Mouse (Mus musculus): ENCODE data around the gene Sox1. TPM values are rescaled to one million over a fixed set of nuclear protein-coding genes. Genes with fewer than 3 reads are reported as not detected.

Gene Sox1
- polyA plus RNA-seq, 1 experiment from 2014 or later, result not detected

DNA sequence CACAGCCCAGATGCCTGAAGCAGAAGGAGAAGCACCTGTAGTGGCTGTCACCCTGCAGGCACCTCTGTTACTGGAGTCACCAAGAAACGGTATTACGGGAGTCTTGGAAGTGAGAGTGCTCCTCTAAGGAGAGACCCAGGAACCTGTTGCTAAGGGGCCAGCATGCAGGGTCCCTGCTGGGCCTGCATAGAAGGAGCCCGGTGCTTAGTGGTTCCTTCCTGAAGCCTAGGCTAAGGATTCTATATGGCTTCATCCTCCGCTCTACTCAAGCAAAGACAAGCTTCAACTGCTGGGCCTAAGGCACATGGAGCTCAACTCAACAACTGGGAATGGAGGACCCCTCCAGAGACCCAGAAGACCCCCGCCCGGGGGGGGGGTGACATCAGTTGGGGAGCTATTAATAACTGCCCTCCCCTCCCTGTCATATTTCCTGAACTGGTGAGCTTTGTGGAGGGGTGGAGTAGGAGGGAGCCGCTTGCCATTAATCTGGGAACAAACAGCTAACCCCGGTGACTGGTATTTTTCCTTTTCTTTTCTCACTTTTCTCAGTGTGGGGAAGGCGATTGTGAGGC, 34.6 kb downstream of the Sox1 start:
- Histone ChIP-seq H3K27ac (ENCODE audit: low read depth) (no peak overlapping the region), H3K4me1 (ENCODE audit: insufficient read depth) (no peaks in the 10 kb centered on the region), H3K9me3 (ENCODE audit: low read length) (no peaks in the 10 kb centered on the region), H3K4me3 (ENCODE audit: low read depth, low read length) (no peak overlapping the region), H3K36me3 (replicated peaks; ENCODE audit: insufficient read depth, low read length) (no peaks in the 10 kb centered on the region), H3K9ac (replicated peaks) (no peak overlapping the region), H3K27me3 (ENCODE audit: insufficient read depth, low read length) (peaks cover 77% of the 10 kb centered on the region), H3K4me2 (ENCODE audit: low read depth, low read length) (no peak overlapping the region)
- no peak for DNase-seq
- no peak for ATAC-seq
- WGBS (ENCODE audit: insufficient replicate concordance), result 12% methylated on average over 9 of the region's 9 CpGs
- TF ChIP-seq CTCF (IDR thresholded peaks at IDR 0.05; ENCODE audit: low read depth) (no peak), EP300 (IDR thresholded peaks at IDR 0.05; ENCODE audit: low read depth) (no peak)

- TF ChIP-seq CTCF (IDR thresholded peaks at IDR 0.05; ENCODE audit: low read depth) (no peak), EP300 (IDR thresholded peaks at IDR 0.05; ENCODE audit: low read depth) (no peak)
- Histone ChIP-seq H3K27ac (ENCODE audit: low read depth) (no peak overlapping the region), H3K4me1 (ENCODE audit: insufficient read depth) (no peaks in the 10 kb centered on the region), H3K9ac (replicated peaks) (no peak overlapping the region), H3K36me3 (replicated peaks; ENCODE audit: insufficient read depth, low read length) (no peaks in the 10 kb centered on the region), H3K4me3 (ENCODE audit: low read depth, low read length) (no peak overlapping the region), H3K4me2 (ENCODE audit: low read depth, low read length) (no peak overlapping the region), H3K9me3 (ENCODE audit: low read length) (no peaks in the 10 kb centered on the region), H3K27me3 (ENCODE audit: insufficient read depth, low read length) (peaks cover 73% of the 10 kb centered on the region)
- no peak for ATAC-seq
- DNase-seq, result no peak
- WGBS (ENCODE audit: insufficient replicate concordance), result 2% methylated on average over 46 of the region's 46 CpGs
These were observed 35.2 kb downstream of the Sox1 start for GRCm38 (mm10) chr8:12430173-12430899.

DNA sequence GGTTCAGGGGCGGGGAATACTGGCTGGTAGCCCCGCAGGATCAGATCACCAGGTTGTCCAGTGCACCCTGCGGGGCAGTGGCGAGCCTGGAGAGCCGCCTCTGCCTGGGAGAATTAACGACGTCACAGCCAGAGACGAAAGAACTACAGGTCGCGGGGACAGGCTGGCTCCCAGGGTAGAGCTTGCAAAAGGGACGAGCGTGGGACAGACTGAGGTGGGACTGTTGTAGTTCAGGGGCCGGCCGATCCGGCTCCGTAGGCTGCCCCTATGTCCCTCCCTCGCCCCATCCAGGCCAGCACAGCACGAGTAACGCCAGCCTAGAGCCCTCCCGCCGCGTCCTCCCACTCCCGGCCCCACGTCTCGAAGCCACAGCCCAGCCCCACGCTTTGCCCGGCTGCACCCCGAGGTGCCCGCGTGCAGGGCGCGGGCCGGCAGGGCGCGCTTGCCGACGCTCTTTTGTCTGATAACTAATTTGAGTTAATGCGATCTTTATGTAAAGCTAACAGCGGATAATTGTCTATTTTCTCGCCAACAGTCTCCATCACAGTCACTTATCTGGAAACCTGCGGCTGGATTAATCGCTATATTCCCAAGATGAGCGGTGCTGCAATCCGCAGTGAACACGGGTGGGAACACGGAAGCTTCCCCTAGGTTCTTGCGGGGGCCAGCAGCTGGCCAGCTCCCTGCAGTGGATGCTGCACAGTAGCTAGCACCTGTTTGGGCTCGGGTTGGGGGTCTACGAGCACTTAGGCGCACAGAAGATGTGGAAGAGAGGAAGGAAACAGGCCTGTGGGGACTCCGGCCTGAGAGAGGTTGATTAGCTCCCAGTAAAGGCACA, 36.0 kb downstream of the Sox1 start:
- ATAC-seq (no peak), DNase-seq (no peak)
- Histone ChIP-seq H3K36me3 (replicated peaks; ENCODE audit: insufficient read depth, low read length) (no peaks in the 10 kb centered on the region), H3K4me3 (ENCODE audit: low read depth, low read length) (no peak overlapping the region), H3K4me1 (ENCODE audit: insufficient read depth) (no peaks in the 10 kb centered on the region), H3K4me2 (ENCODE audit: low read depth, low read length) (no peak overlapping the region), H3K27me3 (ENCODE audit: insufficient read depth, low read length) (peaks cover 69% of the 10 kb centered on the region), H3K9me3 (ENCODE audit: low read length) (no peaks in the 10 kb centered on the region), H3K9ac (replicated peaks) (no peak overlapping the region), H3K27ac (ENCODE audit: low read depth) (no peak overlapping the region)
- WGBS (ENCODE audit: insufficient replicate concordance), result 2% methylated on average over 50 of the region's 51 CpGs
- no peak for TF ChIP-seq EP300 (IDR thresholded peaks at IDR 0.05; ENCODE audit: low read depth)

DNA sequence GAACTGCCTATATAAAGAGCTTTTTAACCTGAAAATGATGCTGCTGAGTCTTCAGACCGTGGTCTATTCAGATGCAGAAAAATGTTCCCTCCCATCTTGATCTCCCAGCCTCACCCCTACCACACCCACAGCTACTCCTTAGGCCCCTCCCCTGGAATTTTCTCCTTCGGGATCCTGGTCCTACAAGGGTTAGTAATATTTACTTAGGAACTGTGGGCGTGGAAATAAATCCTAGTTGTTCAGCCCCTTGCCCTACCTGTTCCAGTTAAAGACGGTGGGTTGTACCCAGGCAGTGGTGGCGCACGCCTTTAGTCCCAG, 36.6 kb downstream of the Sox1 start:
- DNase-seq, result no peak

DNA sequence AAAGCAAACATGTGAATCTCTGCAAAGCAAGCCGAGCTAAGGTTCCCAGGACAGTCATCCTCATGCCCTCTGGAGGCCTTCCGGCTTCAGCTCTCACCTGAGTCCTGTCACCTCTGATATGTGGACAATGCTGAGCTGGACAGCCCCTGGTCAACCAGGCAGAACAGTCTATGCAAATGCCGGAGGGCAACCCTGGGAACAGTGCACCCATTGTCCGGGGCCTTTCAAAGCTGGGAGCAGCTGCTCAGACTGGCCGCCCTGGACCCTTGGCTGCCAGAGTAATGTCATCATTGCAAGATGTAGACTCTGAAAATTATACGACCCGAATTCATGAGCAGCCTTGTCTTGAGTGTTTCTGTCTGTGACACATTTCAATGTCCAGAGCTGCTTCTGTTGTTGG, 37.5 kb downstream of the Sox1 start:
- Histone ChIP-seq H3K36me3 (replicated peaks; ENCODE audit: insufficient read depth, low read length) (no peaks in the 10 kb centered on the region), H3K27me3 (ENCODE audit: insufficient read depth, low read length) (peaks cover 66% of the 10 kb centered on the region), H3K4me3 (ENCODE audit: low read depth, low read length) (no peak overlapping the region), H3K9ac (replicated peaks) (no peak overlapping the region), H3K4me2 (ENCODE audit: low read depth, low read length) (no peak overlapping the region), H3K9me3 (ENCODE audit: low read length) (no peaks in the 10 kb centered on the region), H3K27ac (ENCODE audit: low read depth) (no peak overlapping the region), H3K4me1 (ENCODE audit: insufficient read depth) (no peaks in the 10 kb centered on the region)
- WGBS (ENCODE audit: insufficient replicate concordance), result 56% methylated on average over 7 of the region's 7 CpGs
- DNase-seq, result no peak
- ATAC-seq, result no peak
- TF ChIP-seq CTCF (IDR thresholded peaks at IDR 0.05; ENCODE audit: low read depth), result no peak

More for the DNA sequence above, 36.6 kb downstream of the Sox1 start:
- Histone ChIP-seq H3K4me3 (ENCODE audit: low read depth, low read length) (no peak overlapping the region), H3K9me3 (ENCODE audit: low read length) (no peaks in the 10 kb centered on the region), H3K4me2 (ENCODE audit: low read depth, low read length) (no peak overlapping the region), H3K9ac (replicated peaks) (no peak overlapping the region), H3K27me3 (ENCODE audit: insufficient read depth, low read length) (peaks cover 69% of the 10 kb centered on the region), H3K4me1 (ENCODE audit: insufficient read depth) (no peaks in the 10 kb centered on the region), H3K27ac (ENCODE audit: low read depth) (no peak overlapping the region), H3K36me3 (replicated peaks; ENCODE audit: insufficient read depth, low read length) (no peaks in the 10 kb centered on the region)
- WGBS (ENCODE audit: insufficient replicate concordance), result 45% methylated on average over 6 of the region's 6 CpGs
- TF ChIP-seq EP300 (IDR thresholded peaks at IDR 0.05; ENCODE audit: low read depth) (no peak), CTCF (IDR thresholded peaks at IDR 0.05; ENCODE audit: low read depth) (no peak)
- ATAC-seq, result no peak

DNA sequence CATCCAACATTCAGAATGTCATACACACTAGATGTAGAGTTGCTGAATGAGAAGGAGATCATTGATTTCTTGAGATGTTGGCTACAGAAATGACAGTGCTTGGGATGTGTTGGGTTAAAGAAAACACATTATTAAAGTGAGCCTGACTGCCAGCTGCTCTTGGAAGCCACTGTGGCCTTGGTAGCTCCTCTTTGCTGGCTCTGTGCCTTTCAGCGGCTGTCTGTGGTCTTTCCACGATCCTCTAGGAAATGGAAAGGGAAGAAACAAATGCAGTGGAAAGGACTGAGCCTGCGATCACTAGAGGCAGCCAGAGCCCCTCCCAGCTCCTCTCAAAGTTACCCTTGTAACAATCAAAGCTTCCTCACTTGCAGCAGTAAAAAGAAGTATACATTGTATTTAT, 39.7 kb downstream of the Sox1 start:
- Histone ChIP-seq H3K4me2 (ENCODE audit: low read depth, low read length) (no peak overlapping the region), H3K27me3 (ENCODE audit: insufficient read depth, low read length) (peaks cover 50% of the 10 kb centered on the region), H3K9me3 (ENCODE audit: low read length) (no peaks in the 10 kb centered on the region), H3K4me3 (ENCODE audit: low read depth, low read length) (no peak overlapping the region), H3K9ac (replicated peaks) (no peak overlapping the region), H3K36me3 (replicated peaks; ENCODE audit: insufficient read depth, low read length) (no peaks in the 10 kb centered on the region), H3K27ac (ENCODE audit: low read depth) (no peak overlapping the region), H3K4me1 (ENCODE audit: insufficient read depth) (no peaks in the 10 kb centered on the region)
- no peak for ATAC-seq
- 50% methylated on average over 3 of the region's 3 CpGs for WGBS (ENCODE audit: insufficient replicate concordance)
- no peak for DNase-seq
- no peak for TF ChIP-seq EP300 (IDR thresholded peaks at IDR 0.05; ENCODE audit: low read depth)
- no peak for TF ChIP-seq CTCF (IDR thresholded peaks at IDR 0.05; ENCODE audit: low read depth)
